Mouse (Mus musculus): ENCODE results near the gene Atl3. TPM values are rescaled to one million over a fixed set of nuclear protein-coding genes. Genes with fewer than 3 reads are reported as not detected.

Atl3 gene
- total RNA-seq (2014; fragmentation: Nextera tagmentation) (74.2 and 76.4 TPM in 2 replicates), total RNA-seq (2017) (58.2 and 64.6 TPM in 2 replicates), polyA plus RNA-seq (2012) (7.4 and 10.5 TPM in 2 replicates)

GRCm38 (mm10) chr19:7493352-7494186 is at the start of gene Atl3:
Gene Atl3 (plus strand): TSS chr19:7494040.
- Histone ChIP-seq H3K36me3 (replicated peaks) (peaks cover 5% of the 10 kb centered on the region), H3K27me3 (ENCODE audit: insufficient read depth, low read length) (no peaks in the 10 kb centered on the region), H3K4me3 (ENCODE audit: low read depth, low read length) (peak within 1 kb of the TSS; percentile 78), H3K9me3 (replicated peaks) (no peaks in the 10 kb centered on the region), H3K4me1 (ENCODE audit: insufficient read depth, low read depth, low read length) (peaks cover 15% of the 10 kb centered on the region)
- no peak for TF ChIP-seq GATA2 (IDR thresholded peaks at IDR 0.05; ENCODE audit: borderline replicate concordance, low read depth, low read length)
- DNase-seq (ENCODE audit: low spot score) (no peak), ATAC-seq (ENCODE audit: extremely low read depth, insufficient number of reproducible peaks, low FRiP score, poor library complexity, severe bottlenecking) (no peak)

GRCm38 (mm10) chr19:7445105-7445504 is 48.7 kb upstream of the Atl3 start:
- no peaks in the 10 kb centered on the region for H3K9me3 ChIP-seq (replicated peaks)
- no peaks in the 10 kb centered on the region for H3K4me1 ChIP-seq (ENCODE audit: insufficient read depth, low read depth, low read length)
- no peaks in the 10 kb centered on the region for H3K27me3 ChIP-seq (ENCODE audit: insufficient read depth, low read length)
- ATAC-seq (ENCODE audit: extremely low read depth, insufficient number of reproducible peaks, low FRiP score, poor library complexity, severe bottlenecking) (no peak), DNase-seq (ENCODE audit: low spot score) (no peak)
- H3K36me3 ChIP-seq (replicated peaks), result peaks cover 67% of the 10 kb centered on the region
- TF ChIP-seq POLR2AphosphoS5 (IDR thresholded peaks at IDR 0.05; ENCODE audit: insufficient replicate concordance, low read depth, low read length), result no peak
- no peak for TF ChIP-seq GATA2 (IDR thresholded peaks at IDR 0.05; ENCODE audit: borderline replicate concordance, low read depth, low read length)
- H3K4me3 ChIP-seq (ENCODE audit: low read depth, low read length), result no peak overlapping the region

DNA sequence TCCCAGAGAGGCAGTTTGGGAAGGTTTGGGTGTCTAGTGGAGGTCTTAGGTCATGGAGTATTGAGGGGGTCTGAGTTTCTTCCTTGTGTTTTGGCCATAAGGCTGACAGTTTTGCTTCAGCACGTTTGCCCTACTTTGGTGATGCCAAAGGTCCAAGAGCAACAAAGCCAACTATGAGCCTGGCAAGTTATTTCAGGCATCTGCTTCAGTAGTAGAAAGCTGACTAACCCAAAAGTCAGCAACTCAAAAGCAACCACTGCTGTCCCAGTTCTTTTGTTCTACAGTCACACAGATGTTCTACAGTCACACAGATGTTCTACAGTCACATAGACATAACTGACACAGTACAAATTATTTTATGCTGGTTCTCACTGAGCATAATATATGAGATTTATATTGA is 48.2 kb upstream of the Atl3 start:
- Histone ChIP-seq H3K9me3 (replicated peaks) (no peaks in the 10 kb centered on the region), H3K27me3 (ENCODE audit: insufficient read depth, low read length) (no peaks in the 10 kb centered on the region), H3K4me3 (ENCODE audit: low read depth, low read length) (no peak overlapping the region), H3K36me3 (replicated peaks) (peaks cover 67% of the 10 kb centered on the region), H3K4me1 (ENCODE audit: insufficient read depth, low read depth, low read length) (no peaks in the 10 kb centered on the region)
- TF ChIP-seq CTCF (IDR thresholded peaks at IDR 0.05; ENCODE audit: low read depth, low read length), result no peak
- TF ChIP-seq GATA2 (IDR thresholded peaks at IDR 0.05; ENCODE audit: borderline replicate concordance, low read depth, low read length), result no peak
- no peak for TF ChIP-seq TAL1 (conservative IDR thresholded peaks at IDR 0.05; ENCODE audit: low read depth, low read length)
- TF ChIP-seq POLR2AphosphoS5 (IDR thresholded peaks at IDR 0.05; ENCODE audit: insufficient replicate concordance, low read depth, low read length), result no peak
- TF ChIP-seq GATA1 (IDR thresholded peaks at IDR 0.05; ENCODE audit: borderline replicate concordance, low read length), result no peak
- no peak for DNase-seq (ENCODE audit: low spot score)
- no peak for ATAC-seq (ENCODE audit: extremely low read depth, insufficient number of reproducible peaks, low FRiP score, poor library complexity, severe bottlenecking)

DNA sequence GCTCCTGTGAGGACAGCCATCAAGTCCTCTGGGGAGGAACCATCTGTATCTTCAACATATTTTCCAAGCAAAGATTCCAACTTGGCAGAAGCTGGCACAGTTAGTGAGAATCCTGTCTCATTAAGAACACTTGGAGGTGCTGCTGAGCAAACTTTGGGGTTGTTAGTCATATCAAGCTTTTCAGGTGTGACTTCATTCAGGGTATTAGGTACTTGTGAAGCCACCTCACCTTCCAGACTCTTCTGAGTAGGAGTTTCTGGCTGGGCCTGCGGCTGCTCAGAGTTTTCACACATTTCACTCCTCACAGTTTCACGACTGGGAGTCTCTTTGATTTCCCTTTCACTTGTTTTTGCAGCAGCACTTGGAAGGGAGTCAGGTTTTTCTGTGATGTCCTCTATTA is 37.0 kb upstream of the Atl3 start:
- H3K36me3 ChIP-seq (replicated peaks), result peaks cover 47% of the 10 kb centered on the region
- no peaks in the 10 kb centered on the region; the same call in 1 of the 2 replicates for H3K4me1 ChIP-seq (ENCODE audit: insufficient read depth, low read depth, low read length)
- no peak for ATAC-seq (ENCODE audit: extremely low read depth, insufficient number of reproducible peaks, low FRiP score, poor library complexity, severe bottlenecking)
- H3K27me3 ChIP-seq (ENCODE audit: insufficient read depth, low read length), result no peaks in the 10 kb centered on the region
- no peak overlapping the region for H3K4me3 ChIP-seq (ENCODE audit: low read depth, low read length)
- no peak for DNase-seq (ENCODE audit: low spot score)
- TF ChIP-seq TAL1 (conservative IDR thresholded peaks at IDR 0.05; ENCODE audit: low read depth, low read length), result no peak
- no peak for TF ChIP-seq GATA1 (IDR thresholded peaks at IDR 0.05; ENCODE audit: borderline replicate concordance, low read length)
- no peak for TF ChIP-seq GATA2 (IDR thresholded peaks at IDR 0.05; ENCODE audit: borderline replicate concordance, low read depth, low read length)
- TF ChIP-seq POLR2AphosphoS5 (IDR thresholded peaks at IDR 0.05; ENCODE audit: insufficient replicate concordance, low read depth, low read length), result no peak
- no peak for TF ChIP-seq CTCF (IDR thresholded peaks at IDR 0.05; ENCODE audit: low read depth, low read length)
- H3K9me3 ChIP-seq (replicated peaks), result no peaks in the 10 kb centered on the region

DNA sequence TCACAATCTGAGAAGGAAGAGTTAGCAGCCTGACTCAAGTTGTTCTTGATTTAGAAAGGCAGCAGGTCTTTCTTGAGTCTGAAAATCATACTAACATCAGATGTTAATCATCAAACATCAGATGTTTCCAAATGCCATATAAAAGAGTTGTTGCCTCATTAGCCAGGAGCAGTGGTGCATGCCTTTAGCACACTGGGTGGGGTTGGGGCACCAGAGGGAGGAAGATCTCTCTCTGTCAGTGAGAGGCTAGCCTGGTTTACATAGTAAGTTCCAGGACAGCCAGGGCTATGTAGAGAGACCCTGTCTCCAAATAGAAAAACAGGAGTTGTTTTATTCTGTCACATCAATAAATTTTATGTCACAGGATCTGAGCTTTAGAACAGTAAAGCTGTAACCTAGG is 34.9 kb upstream of the Atl3 start:
- Histone ChIP-seq H3K4me3 (ENCODE audit: low read depth, low read length) (no peak overlapping the region), H3K9me3 (replicated peaks) (no peaks in the 10 kb centered on the region), H3K27me3 (ENCODE audit: insufficient read depth, low read length) (no peaks in the 10 kb centered on the region), H3K4me1 (ENCODE audit: insufficient read depth, low read depth, low read length) (no peaks in the 10 kb centered on the region; the same call in 1 of the 2 replicates), H3K36me3 (replicated peaks) (peaks cover 58% of the 10 kb centered on the region)
- ATAC-seq (ENCODE audit: extremely low read depth, insufficient number of reproducible peaks, low FRiP score, poor library complexity, severe bottlenecking), result no peak
- no peak for DNase-seq (ENCODE audit: low spot score)
- TF ChIP-seq GATA2 (IDR thresholded peaks at IDR 0.05; ENCODE audit: borderline replicate concordance, low read depth, low read length), result no peak
- no peak for TF ChIP-seq CTCF (IDR thresholded peaks at IDR 0.05; ENCODE audit: low read depth, low read length)
- no peak for TF ChIP-seq GATA1 (IDR thresholded peaks at IDR 0.05; ENCODE audit: borderline replicate concordance, low read length)
- no peak for TF ChIP-seq TAL1 (conservative IDR thresholded peaks at IDR 0.05; ENCODE audit: low read depth, low read length)
- TF ChIP-seq POLR2AphosphoS5 (IDR thresholded peaks at IDR 0.05; ENCODE audit: insufficient replicate concordance, low read depth, low read length), result no peak

DNA sequence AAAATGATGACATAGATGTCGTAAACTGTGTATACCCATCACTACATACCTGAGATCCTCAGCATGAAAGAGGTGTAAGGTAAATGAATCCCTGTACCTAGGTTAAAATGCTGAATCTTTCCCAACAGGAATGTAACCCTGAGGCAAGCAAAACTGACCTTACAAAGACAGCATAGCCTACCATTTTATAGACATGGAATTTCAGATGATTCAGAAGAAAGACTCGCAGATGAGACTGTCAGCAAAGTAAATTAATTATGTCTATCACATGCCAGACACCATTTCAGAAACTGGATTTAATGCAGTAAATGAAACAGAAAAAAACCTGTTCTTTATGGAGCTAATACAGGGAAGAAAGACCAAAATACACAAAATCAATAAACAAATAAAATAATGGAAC is 34.5 kb upstream of the Atl3 start:
- TF ChIP-seq GATA1 (IDR thresholded peaks at IDR 0.05; ENCODE audit: borderline replicate concordance, low read length), result no peak
- no peak for TF ChIP-seq TAL1 (conservative IDR thresholded peaks at IDR 0.05; ENCODE audit: low read depth, low read length)
- no peak for TF ChIP-seq CTCF (IDR thresholded peaks at IDR 0.05; ENCODE audit: low read depth, low read length)
- TF ChIP-seq POLR2AphosphoS5 (IDR thresholded peaks at IDR 0.05; ENCODE audit: insufficient replicate concordance, low read depth, low read length), result no peak
- no peak for TF ChIP-seq GATA2 (IDR thresholded peaks at IDR 0.05; ENCODE audit: borderline replicate concordance, low read depth, low read length)
- Histone ChIP-seq H3K4me1 (ENCODE audit: insufficient read depth, low read depth, low read length) (no peaks in the 10 kb centered on the region; the same call in 1 of the 2 replicates), H3K27me3 (ENCODE audit: insufficient read depth, low read length) (no peaks in the 10 kb centered on the region), H3K4me3 (ENCODE audit: low read depth, low read length) (no peak overlapping the region), H3K9me3 (replicated peaks) (no peaks in the 10 kb centered on the region), H3K36me3 (replicated peaks) (peaks cover 59% of the 10 kb centered on the region)
- ATAC-seq (ENCODE audit: extremely low read depth, insufficient number of reproducible peaks, low FRiP score, poor library complexity, severe bottlenecking), result no peak
- DNase-seq (ENCODE audit: low spot score), result no peak

Data from G1E (cell line).